Mouse (Mus musculus) lung, embryonic 14.5 days (tissue): ENCODE measurements at regions not wholly inside any gene's neighbourhood (a gene's known extent, or its start where the extent isn't known, plus 50 kb on each side); places are given as distances from the start of the nearest gene placed in this dataset.

Source experiments
- ATAC-seq: fragments of 200-750 bp; cut with Nextera tagmentation; 2 replicates; pipeline ENCODE4 v1.8.0; 2017; ENCODE audit warnings: mild to moderate bottlenecking, moderate TSS enrichment, moderate library complexity; ENCODE audit not compliant: insufficient read depth
- DNase-seq: peaks from one replicate; pipeline ENCODE4 v3.0.0-alpha.2; 2015
- H3K27ac ChIP-seq: fragments of 300-500 bp; sonication (generic); 2 replicates; pipeline ENCODE4 v1.5.1; 2014; ENCODE audit warnings: low read depth, mild to moderate bottlenecking, moderate library complexity
- H3K27me3 ChIP-seq: fragments of 300-500 bp; sonication (generic); 2 replicates; pipeline ENCODE4 v1.6.1; 2014; ENCODE audit warnings: low read length, control low read depth; ENCODE audit not compliant: insufficient read depth
- H3K36me3 ChIP-seq: fragments of 300-500 bp; sonication (generic); 2 replicates; pipeline ENCODE4 v1.6.1; 2014; ENCODE audit warnings: control low read depth; ENCODE audit not compliant: insufficient read depth
- H3K4me1 ChIP-seq: fragments of 300-500 bp; sonication (generic); 2 replicates; pipeline ENCODE4 v1.6.1; 2014; ENCODE audit warnings: antibody characterized with exemption, control low read depth; ENCODE audit not compliant: insufficient read depth
- H3K4me2 ChIP-seq: fragments of 300-500 bp; sonication (generic); 2 replicates; pipeline ENCODE4 v1.6.1; 2014; ENCODE audit warnings: mild to moderate bottlenecking
- H3K4me3 ChIP-seq: fragments of 300-500 bp; sonication (generic); 2 replicates; pipeline ENCODE4 v1.5.1; 2014; ENCODE audit warnings: low read depth, low read length
- H3K9ac ChIP-seq: fragments of 300-500 bp; sonication (generic); 2 replicates; pipeline ENCODE4 v1.6.1; 2014
- H3K9me3 ChIP-seq: fragments of 300-500 bp; sonication (generic); 2 replicates; pipeline ENCODE4 v1.6.1; 2016; ENCODE audit warnings: low read depth, low read length, control low read depth
- CTCF ChIP-seq: IDR thresholded peaks from 2 replicates; pipeline ENCODE4 v1.5.1; 2016; ENCODE audit warnings: antibody characterized with exemption, low read depth
- WGBS: fragments of 180-500 bp; shearing (Covaris S2); extraction: QIAGEN DNeasy Blood & Tissue Kit; methylation state at CpG from one replicate; pipeline ENCODE4 v1.1.7; 2014; 5-methylcytosine and 5-hydroxymethylcytosine counted together

- H3K4me1 ChIP-seq = no peaks in the 10 kb centered on the region
- H3K27ac ChIP-seq = no peak overlapping the region
- H3K9ac ChIP-seq = no peak overlapping the region
- 85% methylated on average over 1 of the region's 1 CpGs for WGBS
- H3K4me2 ChIP-seq = no peak overlapping the region
- DNase-seq (no peak), ATAC-seq (no peak)
- H3K27me3 ChIP-seq = no peaks in the 10 kb centered on the region
- no peaks in the 10 kb centered on the region for H3K9me3 ChIP-seq
- H3K36me3 ChIP-seq = no peaks in the 10 kb centered on the region
- no peak for TF ChIP-seq CTCF
- H3K4me3 ChIP-seq = no peak overlapping the region
These were observed 291.6 kb downstream of the Ets1 start for GRCm38 (mm10) chr9:32927656-32928055.

- Histone ChIP-seq H3K9me3 (no peaks in the 10 kb centered on the region), H3K36me3 (no peaks in the 10 kb centered on the region), H3K4me2 (no peak overlapping the region), H3K4me3 (no peak overlapping the region), H3K4me1 (no peaks in the 10 kb centered on the region), H3K27ac (no peak overlapping the region), H3K9ac (no peak overlapping the region), H3K27me3 (no peaks in the 10 kb centered on the region)
- TF ChIP-seq CTCF = no peak
- WGBS = 85% methylated on average over 8 of the region's 8 CpGs
- ATAC-seq (no peak), DNase-seq (no peak)
These were observed 292.4 kb downstream of the Ets1 start for GRCm38 (mm10) chr9:32928289-32929000.

GRCm38 (mm10) chr9:32929331-32929730 is 293.3 kb downstream of the Ets1 start:
- Histone ChIP-seq H3K9me3 (no peaks in the 10 kb centered on the region), H3K4me1 (no peaks in the 10 kb centered on the region), H3K27ac (no peak overlapping the region), H3K4me3 (no peak overlapping the region), H3K27me3 (no peaks in the 10 kb centered on the region), H3K9ac (no peak overlapping the region), H3K4me2 (no peak overlapping the region), H3K36me3 (no peaks in the 10 kb centered on the region)
- ATAC-seq = no peak
- DNase-seq = no peak
- WGBS = 77% methylated on average over 1 of the region's 1 CpGs
- TF ChIP-seq CTCF = no peak

GRCm38 (mm10) chr9:32929826-32930225 is 293.8 kb downstream of the Ets1 start:
- H3K27me3 ChIP-seq = no peaks in the 10 kb centered on the region
- H3K4me3 ChIP-seq = no peak overlapping the region
- 86% methylated on average over 3 of the region's 3 CpGs for WGBS
- no peak overlapping the region for H3K4me2 ChIP-seq
- DNase-seq = no peak
- no peak for ATAC-seq
- H3K36me3 ChIP-seq = no peaks in the 10 kb centered on the region
- H3K27ac ChIP-seq = no peak overlapping the region
- H3K9me3 ChIP-seq = no peaks in the 10 kb centered on the region
- no peak for TF ChIP-seq CTCF
- H3K4me1 ChIP-seq = no peaks in the 10 kb centered on the region
- H3K9ac ChIP-seq = no peak overlapping the region

GRCm38 (mm10) chr9:32931266-32932005 is 295.4 kb downstream of the Ets1 start:
- TF ChIP-seq CTCF = no peak
- DNase-seq (no peak), ATAC-seq (no peak)
- 67% methylated on average over 10 of the region's 10 CpGs for WGBS
- Histone ChIP-seq H3K4me1 (no peaks in the 10 kb centered on the region), H3K9me3 (no peaks in the 10 kb centered on the region), H3K4me2 (no peak overlapping the region), H3K36me3 (no peaks in the 10 kb centered on the region), H3K9ac (no peak overlapping the region), H3K27me3 (no peaks in the 10 kb centered on the region), H3K27ac (no peak overlapping the region), H3K4me3 (no peak overlapping the region)

GRCm38 (mm10) chr9:32933237-32934071 is 297.4 kb downstream of the Ets1 start:
- Histone ChIP-seq H3K4me3 (no peak overlapping the region), H3K27me3 (no peaks in the 10 kb centered on the region), H3K9ac (no peak overlapping the region), H3K36me3 (no peaks in the 10 kb centered on the region), H3K4me2 (no peak overlapping the region), H3K9me3 (no peaks in the 10 kb centered on the region), H3K4me1 (no peaks in the 10 kb centered on the region), H3K27ac (no peak overlapping the region)
- ATAC-seq = no peak
- no peak for TF ChIP-seq CTCF
- WGBS = 49% methylated on average over 7 of the region's 7 CpGs
- DNase-seq = peak; percentile 36

GRCm38 (mm10) chr9:32934436-32934835 is 298.4 kb downstream of the Ets1 start:
- DNase-seq = no peak
- Histone ChIP-seq H3K4me3 (no peak overlapping the region), H3K4me1 (no peaks in the 10 kb centered on the region), H3K27me3 (no peaks in the 10 kb centered on the region), H3K27ac (no peak overlapping the region), H3K4me2 (no peak overlapping the region), H3K9me3 (no peaks in the 10 kb centered on the region), H3K36me3 (no peaks in the 10 kb centered on the region), H3K9ac (no peak overlapping the region)
- 42% methylated on average over 1 of the region's 1 CpGs for WGBS
- ATAC-seq = no peak
- TF ChIP-seq CTCF = no peak
